Mouse (Mus musculus) cerebellum, postnatal 4 days (tissue): ENCODE data around the gene Ang5.
"Not testable (repeated sequence)": the region's sequence is repeated elsewhere in the genome, so short reads cannot be mapped to it uniquely, and the experiment has no call there.

ENCODE experiments used
- DNase-seq, 2 experiments: peaks; one replicate each; pipeline ENCODE4 v3.0.0; 2022; ENCODE audit warnings: low spot score in 2 of 2, mixed read lengths in 1 of 2

Gene Ang5

DNA sequence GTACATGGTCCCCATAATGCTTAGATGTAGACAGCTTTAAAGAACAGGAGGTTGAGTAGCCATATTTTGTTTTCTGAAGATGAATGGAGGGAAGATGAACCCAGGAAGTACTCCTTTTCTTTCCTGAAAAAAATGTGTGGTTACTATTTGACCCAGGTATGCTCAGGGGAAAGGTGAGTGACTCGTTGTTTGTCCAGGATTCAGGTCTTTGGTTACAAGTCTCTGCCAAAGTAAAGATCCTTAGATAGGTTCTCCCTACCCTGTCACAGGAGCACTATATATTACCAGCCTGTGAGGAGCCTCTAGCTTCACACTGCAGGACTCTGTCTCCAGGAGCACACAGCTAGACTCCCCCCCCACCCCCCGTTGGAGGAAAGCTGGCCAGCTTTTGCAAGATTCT, at the start of gene Ang5:
TSS of gene Ang5 (plus strand) at position 301 of the 400 bp plus-strand sequence.
- DNase-seq, result not testable (repeated sequence)

DNA sequence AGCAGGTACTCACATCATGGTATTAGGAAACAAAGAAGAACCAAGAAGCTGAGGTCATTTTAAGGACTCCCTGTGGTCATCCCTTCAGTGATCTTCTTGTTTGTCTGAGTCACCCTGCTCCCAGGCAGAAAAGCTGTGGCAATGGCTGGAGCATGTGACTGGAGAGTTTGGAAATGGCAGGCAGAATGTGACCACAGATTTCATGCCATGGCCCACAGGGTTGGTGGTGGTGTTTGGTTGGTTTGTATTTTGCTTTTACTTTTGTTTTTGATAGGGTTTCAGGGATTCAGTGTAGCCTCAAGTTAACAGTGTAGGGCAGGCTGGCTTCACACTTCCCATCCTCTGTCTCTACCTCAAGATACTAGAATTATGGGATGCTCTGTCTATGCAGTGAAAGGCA, 38.7 kb upstream of the Ang5 start:
- DNase-seq, result not testable (repeated sequence)

DNA sequence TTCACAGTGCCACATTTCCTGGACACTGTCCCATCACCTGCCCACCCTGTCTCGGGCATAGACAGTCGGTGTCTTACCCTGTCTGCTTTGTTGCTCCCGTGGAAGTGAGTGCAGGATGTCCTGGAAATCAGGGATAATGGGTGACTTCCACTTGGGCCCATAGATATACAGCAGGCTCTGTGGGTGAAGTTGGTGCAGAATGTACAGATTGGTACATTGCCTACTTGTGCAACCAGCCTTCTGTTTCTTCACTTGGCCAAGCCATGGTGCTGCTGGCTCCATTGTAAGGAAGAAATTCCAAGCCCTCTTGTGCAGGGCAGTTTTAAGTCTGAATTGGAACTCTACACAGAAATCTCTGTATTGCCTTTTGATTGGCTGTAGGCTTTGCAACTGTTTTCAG, 33.4 kb upstream of the Ang5 start, which contains the start of gene Ear10:
TSS of gene Ear10 (minus strand) at position 101 of the 400 bp plus-strand sequence.
- DNase-seq, result not testable (repeated sequence)

DNA sequence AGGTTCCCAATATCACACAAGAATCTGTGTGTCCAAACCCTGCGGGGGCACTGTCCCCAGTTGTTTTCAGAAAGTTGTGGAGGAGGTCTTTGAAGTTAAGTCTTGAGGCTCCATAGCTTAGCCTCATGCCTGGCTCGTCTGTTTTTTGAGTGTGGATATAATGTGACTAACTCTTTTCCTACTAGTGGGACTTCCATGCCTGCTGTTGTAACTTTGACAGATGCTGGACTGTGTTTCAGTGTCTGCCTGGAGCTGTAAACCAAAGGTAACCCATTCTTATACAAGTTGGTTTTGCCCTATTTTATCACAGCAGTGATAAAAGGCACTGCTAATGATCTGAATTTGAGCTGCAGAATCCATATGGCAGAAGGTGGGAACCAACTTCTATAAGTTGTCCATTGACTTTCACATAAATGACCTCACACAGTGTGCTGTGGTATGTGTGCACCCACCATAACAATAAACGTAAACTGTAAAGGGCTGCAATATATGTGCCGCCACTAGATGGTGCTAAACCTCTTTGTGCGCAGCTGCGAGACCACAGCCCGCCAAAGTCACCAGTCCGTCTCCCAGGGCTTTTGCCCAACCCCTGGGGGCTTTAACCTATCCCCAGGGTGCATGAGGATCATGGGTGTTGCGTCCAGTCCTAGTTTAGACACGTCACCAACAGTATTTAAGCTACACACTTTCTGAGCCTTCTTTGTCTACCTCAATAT, 32.0 kb upstream of the Ang5 start, which contains the start of gene Gm8113:
TSS of gene Gm8113 (plus strand) at position 703 of the 716 bp plus-strand sequence.
- DNase-seq, result peak; percentile 25 to 53

DNA sequence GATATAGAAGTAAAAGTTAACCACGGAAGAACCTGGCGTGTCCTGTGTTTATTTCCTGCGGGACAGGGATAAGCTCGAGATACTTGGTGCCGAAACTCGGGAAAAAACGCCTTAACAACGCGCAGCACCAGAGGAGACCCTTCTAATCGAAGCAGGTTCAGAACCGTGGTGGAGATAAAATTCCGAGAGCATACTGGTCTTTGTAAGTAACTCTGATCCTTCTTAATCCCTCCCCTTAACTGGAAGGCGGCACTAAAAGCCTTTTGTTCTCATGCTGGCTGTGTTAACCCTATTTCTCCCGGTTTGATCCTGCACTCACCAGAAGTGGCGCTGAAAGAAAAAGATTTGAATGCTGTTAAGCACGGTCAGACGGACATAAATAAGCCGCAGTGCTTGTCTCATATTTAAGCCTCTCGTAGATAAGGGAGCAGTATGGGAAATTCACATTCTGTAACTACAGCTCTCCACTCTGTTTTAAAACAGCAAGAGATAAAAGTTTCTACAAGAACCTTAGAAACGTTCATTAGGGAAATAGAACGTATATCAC, 31.4 kb upstream of the Ang5 start:
- DNase-seq, result not testable (repeated sequence)

DNA sequence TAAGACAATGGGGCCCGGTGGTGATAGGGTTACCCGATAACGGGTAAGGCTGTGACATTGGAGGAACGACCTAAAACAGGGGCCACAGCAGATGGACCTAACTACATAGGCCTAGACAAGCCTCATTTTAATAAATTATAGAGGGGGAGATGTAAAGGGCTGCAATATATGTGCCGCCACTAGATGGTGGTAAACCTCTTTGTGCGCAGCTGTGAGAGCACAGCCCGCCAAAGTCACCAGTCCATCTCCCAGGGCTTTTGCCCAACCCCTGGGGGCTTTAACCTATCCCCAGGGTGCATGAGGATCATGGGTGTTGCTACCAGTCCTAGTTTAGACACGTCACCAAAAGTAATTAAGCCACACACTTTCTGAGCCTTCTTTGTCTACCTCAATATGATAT, 23.9 kb upstream of the Ang5 start:
- DNase-seq, result peak in 1 of 2 experiments; percentile 30

DNA sequence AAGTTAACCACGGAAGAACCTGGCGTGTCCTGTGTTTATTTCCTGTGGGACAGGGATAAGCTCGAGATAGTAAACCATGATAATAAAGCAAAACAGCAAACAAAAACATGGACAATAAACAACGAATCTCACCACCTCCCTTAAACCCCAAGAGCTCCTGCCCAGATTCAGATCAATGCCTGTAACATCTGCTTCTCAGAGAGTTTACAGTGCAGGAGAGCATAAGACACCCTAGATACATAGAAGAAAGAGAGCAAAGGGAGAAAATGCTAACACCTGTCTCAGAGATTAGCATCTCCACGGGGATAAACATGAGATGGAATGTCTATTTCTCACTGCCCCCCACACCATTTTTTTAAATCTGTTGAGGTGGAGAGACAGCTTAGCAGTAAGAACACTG, 23.5 kb upstream of the Ang5 start:
- DNase-seq, result not testable (repeated sequence)

DNA sequence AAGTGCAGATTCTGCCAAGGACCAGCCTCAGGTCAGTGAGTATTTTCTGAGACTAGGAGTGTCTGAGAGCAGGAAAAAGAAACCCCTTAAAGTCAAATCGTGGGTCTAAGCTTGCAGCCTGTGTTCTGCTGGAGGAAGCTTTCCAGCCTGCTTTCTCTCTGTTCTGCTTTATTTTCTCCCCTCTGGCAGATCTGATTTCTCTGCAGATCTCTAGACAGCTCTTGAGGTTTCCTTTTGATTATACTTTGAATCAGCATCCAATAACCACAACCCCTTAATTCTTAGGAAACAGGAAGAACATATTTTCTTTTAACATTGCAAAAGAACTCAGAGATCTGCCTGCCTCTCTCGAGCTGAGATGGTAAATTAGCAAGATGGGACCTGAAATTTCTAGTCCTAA, 3.5 kb upstream of the Ang5 start:
- not testable (repeated sequence) for DNase-seq

DNA sequence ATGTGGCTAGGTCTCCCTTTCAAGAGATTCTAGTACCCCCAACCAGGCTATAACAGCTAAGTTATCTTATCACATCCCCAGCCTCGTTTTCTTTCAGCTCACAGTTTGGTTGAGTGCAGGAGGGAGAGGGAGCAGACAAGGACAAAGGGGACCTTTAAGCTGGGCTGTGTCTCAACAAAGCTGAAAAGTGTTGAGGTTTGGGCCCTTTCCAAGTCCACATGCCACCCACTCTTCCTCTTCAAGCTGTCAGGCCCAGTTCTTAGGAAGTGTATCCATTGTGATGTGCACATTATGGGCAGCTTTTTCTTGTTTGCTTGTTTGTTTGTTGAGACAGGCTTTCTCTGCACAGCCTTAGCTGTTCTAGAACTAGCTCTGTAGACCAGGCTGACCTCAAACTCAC, 1.8 kb upstream of the Ang5 start:
- not testable (repeated sequence) for DNase-seq

DNA sequence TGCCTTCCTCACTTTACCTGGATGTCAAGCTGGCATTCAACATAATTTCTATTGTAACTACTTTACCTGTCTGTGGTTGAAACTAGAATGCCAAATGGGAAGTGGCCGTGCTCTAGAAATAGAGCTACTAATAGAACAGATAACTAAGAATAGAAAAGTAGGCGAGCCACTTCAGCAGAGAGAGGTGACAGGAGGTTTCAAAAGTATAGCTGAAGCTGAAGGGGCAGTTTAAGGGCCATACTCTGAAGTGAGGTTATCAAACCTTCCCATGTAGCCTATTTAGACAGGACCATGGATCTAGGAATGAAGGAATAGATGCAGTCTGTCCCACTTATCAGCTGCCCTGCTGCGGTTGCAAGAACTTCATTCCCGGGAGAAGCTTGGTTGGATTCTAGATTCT, 26.6 kb downstream of the Ang5 start:
- DNase-seq, result no peak

DNA sequence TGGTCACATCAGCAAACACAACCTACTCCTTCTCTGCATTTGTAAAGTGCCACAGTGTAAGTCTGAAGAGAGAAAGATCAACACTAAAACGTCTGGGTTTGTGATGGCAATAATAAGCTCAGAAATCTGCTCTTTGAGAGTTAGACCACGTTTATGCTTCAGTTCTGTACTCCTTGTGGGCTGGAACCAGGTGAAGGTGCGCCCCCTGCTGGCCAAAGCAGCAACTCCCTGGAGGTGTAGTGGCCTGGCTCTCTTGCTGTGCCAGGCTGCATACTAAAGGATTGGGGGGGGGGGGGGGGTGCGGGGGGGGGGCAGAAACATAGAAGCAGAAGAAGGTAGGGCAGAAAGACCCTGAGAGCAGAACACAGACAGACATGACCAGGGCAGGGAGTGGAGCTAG, 27.0 kb downstream of the Ang5 start:
- DNase-seq, result peak in 1 of 2 experiments; percentile 41

DNA sequence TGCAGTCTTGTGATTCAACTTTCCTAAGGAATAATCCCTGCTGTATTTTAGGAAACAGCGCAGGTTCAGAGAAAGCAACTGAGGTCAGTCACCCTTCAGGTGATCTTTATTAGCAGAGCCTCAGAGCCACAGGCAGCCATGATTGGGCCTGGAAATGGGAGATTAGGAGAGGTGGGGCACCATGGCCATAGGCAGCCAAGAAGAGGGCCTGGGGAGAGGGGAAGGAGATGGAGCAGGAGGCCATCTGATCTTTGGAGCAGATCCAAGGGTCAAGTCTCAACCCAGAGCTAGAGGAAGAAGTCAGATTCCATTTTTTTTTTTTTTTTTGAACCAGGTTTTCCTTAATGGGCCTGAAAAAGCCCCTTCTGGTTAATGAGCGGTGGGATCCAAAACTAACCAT, 29.3 kb downstream of the Ang5 start:
- no peak for DNase-seq

DNA sequence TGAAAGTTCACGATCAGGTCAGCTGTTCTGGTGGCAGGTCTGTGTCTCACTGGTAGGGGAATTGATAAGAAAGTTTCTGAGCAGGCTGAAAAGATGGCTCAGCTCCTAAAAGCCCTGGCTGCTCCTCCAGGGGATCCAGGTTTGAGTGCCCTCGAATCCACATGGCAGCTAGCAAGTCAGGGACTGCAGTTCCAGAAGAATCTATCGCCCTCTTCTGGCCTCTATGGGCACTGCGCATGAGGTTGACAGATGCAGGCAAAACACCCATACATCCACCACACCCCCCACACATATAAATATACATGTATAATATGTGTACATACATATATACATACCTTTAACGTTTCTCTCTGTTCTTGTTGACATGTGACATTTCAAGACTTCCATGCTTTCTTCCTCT, 30.5 kb downstream of the Ang5 start:
- peak; percentile 56 to 75 for DNase-seq

DNA sequence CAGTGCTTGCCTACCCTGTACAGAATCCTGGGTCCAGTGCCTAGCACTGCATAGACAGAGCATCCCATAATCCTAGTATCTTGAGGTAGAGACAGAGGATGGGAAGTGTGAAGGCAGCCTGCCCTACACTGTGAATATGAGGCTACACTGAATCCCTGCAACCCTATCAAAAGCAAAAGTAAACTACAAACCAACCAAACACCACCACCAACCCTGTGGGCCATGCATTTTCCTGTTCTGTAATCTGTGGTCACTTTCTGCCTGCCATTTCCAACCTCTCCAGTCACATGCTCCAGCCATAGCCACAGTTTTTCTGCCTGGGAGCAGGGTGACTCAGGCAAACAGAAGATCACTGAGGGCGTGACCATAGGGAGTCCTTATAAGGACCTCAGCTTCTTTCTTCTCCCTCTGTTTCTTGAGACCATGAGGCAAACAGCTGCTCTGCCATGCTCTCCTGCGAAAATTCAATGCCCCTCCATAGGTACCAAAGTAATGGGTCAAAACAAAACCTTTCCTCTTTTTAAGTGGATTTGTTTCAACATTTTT, 41.7 kb downstream of the Ang5 start:
- not testable (repeated sequence) for DNase-seq

DNA sequence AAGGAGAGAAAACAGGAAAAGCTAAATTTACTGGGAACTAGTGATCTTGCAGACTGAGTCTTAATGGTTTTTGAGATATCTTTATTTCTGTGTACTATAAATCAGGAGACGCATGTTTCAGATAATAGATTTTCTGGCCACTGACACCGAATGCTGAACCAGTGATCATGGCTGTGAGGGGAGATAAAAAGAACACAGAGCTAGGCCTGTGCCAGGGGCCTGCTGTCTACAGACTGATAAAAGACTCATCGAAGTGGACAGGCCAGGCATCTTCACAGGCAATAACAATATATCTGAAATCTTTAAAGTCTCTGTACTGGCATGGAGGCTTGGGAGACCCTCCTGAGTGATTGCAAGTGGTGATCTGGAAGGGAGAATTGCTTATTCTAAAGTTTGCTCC, 44.7 kb downstream of the Ang5 start:
- DNase-seq, result no peak

DNA sequence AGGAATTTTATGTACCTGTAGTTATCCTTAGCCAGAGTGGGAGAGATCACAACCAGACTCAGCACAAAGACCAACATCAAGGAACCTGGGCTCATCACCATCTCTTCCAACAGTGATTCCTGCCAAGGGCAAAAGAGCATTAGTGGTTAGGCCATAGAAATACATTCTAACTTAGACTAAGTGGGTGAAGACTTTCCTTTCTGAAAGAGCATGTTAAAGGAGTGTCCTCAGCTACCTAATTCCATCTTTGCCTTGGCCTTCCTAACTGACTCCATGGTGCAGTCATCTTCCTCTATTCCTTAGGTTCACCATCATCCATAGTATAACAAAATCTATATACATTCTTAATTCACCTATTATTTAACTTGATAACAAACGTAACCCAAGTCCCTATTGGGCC, 45.3 kb downstream of the Ang5 start, which contains the start of gene Ang6:
TSS of gene Ang6 (minus strand) at position 101 of the 400 bp plus-strand sequence.
- DNase-seq, result no peak

DNA sequence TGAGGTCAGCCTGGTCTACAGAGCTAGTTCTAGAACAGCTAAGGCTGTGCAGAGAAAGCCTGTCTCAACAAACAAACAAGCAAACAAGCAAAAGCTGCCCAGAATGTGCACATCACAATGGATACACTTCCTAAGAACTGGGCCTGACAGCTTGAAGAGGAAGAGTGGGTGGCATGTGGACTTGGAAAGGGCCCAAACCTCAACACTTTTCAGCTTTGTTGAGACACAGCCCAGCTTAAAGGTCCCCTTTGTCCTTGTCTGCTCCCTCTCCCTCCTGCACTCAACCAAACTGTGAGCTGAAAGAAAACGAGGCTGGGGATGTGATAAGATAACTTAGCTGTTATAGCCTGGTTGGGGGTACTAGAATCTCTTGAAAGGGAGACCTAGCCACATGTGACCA, 51.2 kb downstream of the Ang5 start:
- DNase-seq, result not testable (repeated sequence)

DNA sequence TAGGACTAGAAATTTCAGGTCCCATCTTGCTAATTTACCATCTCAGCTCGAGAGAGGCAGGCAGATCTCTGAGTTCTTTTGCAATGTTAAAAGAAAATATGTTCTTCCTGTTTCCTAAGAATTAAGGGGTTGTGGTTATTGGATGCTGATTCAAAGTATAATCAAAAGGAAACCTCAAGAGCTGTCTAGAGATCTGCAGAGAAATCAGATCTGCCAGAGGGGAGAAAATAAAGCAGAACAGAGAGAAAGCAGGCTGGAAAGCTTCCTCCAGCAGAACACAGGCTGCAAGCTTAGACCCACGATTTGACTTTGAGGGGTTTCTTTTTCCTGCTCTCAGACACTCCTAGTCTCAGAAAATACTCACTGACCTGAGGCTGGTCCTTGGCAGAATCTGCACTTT, 52.8 kb downstream of the Ang5 start:
- DNase-seq, result not testable (repeated sequence)
